In genomic region chr3:27710648-27711428, GRCm38 (mm10) we compare ENCODE assay signal across 8 mouse cellular contexts. TPM values are rescaled to one million over a fixed set of nuclear protein-coding genes. Genes with fewer than 3 reads are reported as not detected.
DNase-seq lines count a peak whose midpoint lies in the region; ATAC-seq lines count a peak whose summit lies in the region.

Fndc3b (minus strand) TSS chr3:27711307.

- no peaks in the 10 kb centered on the region for H3K36me3 ChIP-seq in intestine, embryonic 16.5 days (ENCODE audit: control insufficient read depth, insufficient read depth, low read length)
- H3K36me3 ChIP-seq in midbrain, embryonic 10.5 days, result no peaks in the 10 kb centered on the region

- H3K9me3 ChIP-seq in intestine, embryonic 16.5 days (ENCODE audit: control insufficient read depth, low read length), result no peaks in the 10 kb centered on the region
- H3K9me3 ChIP-seq in midbrain, embryonic 10.5 days (replicated peaks), result no peaks in the 10 kb centered on the region

- H3K4me2 ChIP-seq in intestine, embryonic 16.5 days (ENCODE audit: low read depth, low read length), result peak within 1 kb of the TSS; percentile 75

- peaks cover 22% of the 10 kb centered on the region for H3K4me1 ChIP-seq in intestine, embryonic 16.5 days (ENCODE audit: control insufficient read depth, insufficient read depth, low read length)
- H3K4me1 ChIP-seq in midbrain, embryonic 10.5 days, result peaks cover 44% of the 10 kb centered on the region

- intact Hi-C loops in left cerebral cortex, postnatal 36 days (cut with DNase I), result loop anchor here (2.0 to 5.0 kb wide), 2 partner anchors 119 to 152 kb away; no protein-coding TSS in a partner anchor

- peak within 1 kb of the TSS; percentile 96 for H3K9ac ChIP-seq in intestine, embryonic 16.5 days (ENCODE audit: low read depth, low read length)

- peak; percentile 82 for ATAC-seq in intestine, embryonic 16.5 days

- peak within 1 kb of the TSS; percentile 99 for H3K27ac ChIP-seq in intestine, embryonic 16.5 days (ENCODE audit: low read length)
- H3K27ac ChIP-seq in midbrain, embryonic 10.5 days (replicated peaks), result peak within 1 kb of the TSS; percentile 97

- no peaks in the 10 kb centered on the region for H3K27me3 ChIP-seq in intestine, embryonic 16.5 days (replicated peaks; ENCODE audit: control insufficient read depth, insufficient read depth, low read length)
- peaks cover 16% of the 10 kb centered on the region; the same call in 1 of the 2 replicates for H3K27me3 ChIP-seq in midbrain, embryonic 10.5 days (ENCODE audit: low read depth, poor library complexity, severe bottlenecking)

- peak; percentile 96 for DNase-seq in adrenal gland, adult 2 months
- peak; percentile 96 for DNase-seq in embryo, embryonic 11 days
- DNase-seq in gonadal fat pad, adult 2 months (ENCODE audit: low read depth), result no peak
- peak; percentile 90 to 92 for DNase-seq in left cerebral cortex, postnatal 36 days (ENCODE audit: low spot score in 2 of 2)
- DNase-seq in midbrain, embryonic 10.5 days (ENCODE audit: low spot score), result peak; percentile 94
- DNase-seq in right cerebral cortex, postnatal 36 days (ENCODE audit: low spot score in 2 of 2), result peak; percentile 93 to 95
- DNase-seq in urinary bladder, postnatal 4 days (ENCODE audit: low spot score in 2 of 2), result peak; percentile 88 to 95

- WGBS in intestine, embryonic 16.5 days, result under 1% methylated on average over 83 of the region's 90 CpGs
- under 1% methylated on average over 90 of the region's 90 CpGs for WGBS in midbrain, embryonic 10.5 days

- peak within 1 kb of the TSS; percentile 95 for H3K4me3 ChIP-seq in intestine, embryonic 16.5 days (ENCODE audit: low read length)
- H3K4me3 ChIP-seq in midbrain, embryonic 10.5 days, result peak within 1 kb of the TSS; percentile 92

RNA-seq across cellular contexts. Expression of gene Fndc3b, which starts in this region (rescaled TPM):
- 100 to 1,000 TPM in 1 of 2 experiments, 10 to 100 TPM in 1; 88.9 to 120 TPM for total RNA-seq in adrenal gland, adult 2 months (2021)
- polyA plus RNA-seq in adrenal gland, adult 2 months (2012; rRNA removed), result 15.5 and 27.9 TPM in 2 replicates
- polyA plus RNA-seq in gonadal fat pad, adult 2 months (2012; rRNA removed), result 30.1 and 40.5 TPM in 2 replicates
- 14.0 and 15.4 TPM in 2 replicates for polyA plus RNA-seq in intestine, embryonic 16.5 days (2015; fragmentation: Nextera tagmentation; extraction: Ambion mirVana)
- 10 to 100 TPM; 18.8 to 29.2 TPM for total RNA-seq in left cerebral cortex, postnatal 36 days (2021)
- 11.3 and 11.4 TPM in 2 replicates for polyA plus RNA-seq in midbrain, embryonic 10.5 days (2016; fragmentation: Nextera tagmentation; extraction: Ambion mirVana)
